Mouse (Mus musculus) neural tube, embryonic 15.5 days (tissue): Measurements from ENCODE around the gene Fgf12. TPM values are rescaled to one million over a fixed set of nuclear protein-coding genes. Genes with fewer than 3 reads are reported as not detected.
A peak's percentile ranks its signal among the peaks of the same experiment; 100 is the strongest.

Source experiments
- microRNA counts: library from miRNA; unstranded; fragments of <30 nt; microRNA quantifications from one replicate; lab custom pipeline; 2016
- microRNA-seq: library from miRNA; unstranded; fragments of <30 nt; microRNA quantifications from one replicate; pipeline ENCODE4, GENCODE M21; 2017
- polyA plus RNA-seq: library from polyadenylated mRNA; unstranded; fragments of >200 nt; fragmentation: Nextera tagmentation; extraction: Ambion mirVana; gene quantifications from 2 replicates; pipeline ENCODE4 v1.2.1, GENCODE M21; 2015

Gene Fgf12
- polyA plus RNA-seq, 1 experiment from 2014 or later, result 72.5 TPM

MicroRNA genes within 50 kb of the gene (microRNA counts, 519-probe panel; counts per million panel counts)
- 1,845 counts per million, percentile 34 among the panel's probes with 10 or more counts for microRNA mmu-miR-690 (lab: Ali Mortazavi, UCI)

Small RNA genes within 50 kb of the gene (microRNA-seq; reads per million reads assigned to microRNA genes)
- gene Mir690, result not detected

Other genes with a start within 250 kb of the Fgf12 start
- gene Mb21d2, start 176.6 kb upstream of the Fgf12 start, polyA plus RNA-seq, result 17.5 and 21.4 TPM in 2 replicates